Mouse (Mus musculus) hindbrain, embryonic 16.5 days (tissue): Measurements from ENCODE around the gene Gm20479. TPM values are rescaled to one million over a fixed set of nuclear protein-coding genes. Genes with fewer than 3 reads are reported as not detected.

Source experiments
- ATAC-seq: fragments of 200-750 bp; cut with Nextera tagmentation; 2 replicates; pipeline ENCODE4 v1.8.0; 2017; ENCODE audit warnings: moderate TSS enrichment, moderate library complexity
- H3K27ac ChIP-seq: fragments of 300-500 bp; sonication (generic); 2 replicates; pipeline ENCODE4 v1.5.1; 2014; ENCODE audit warnings: low read depth, mild to moderate bottlenecking, control low read depth, low read length, moderate library complexity
- H3K27me3 ChIP-seq: fragments of 300-500 bp; sonication (generic); replicated peaks from 2 replicates; pipeline ENCODE4 v1.6.1; 2014; ENCODE audit warnings: low read length; ENCODE audit not compliant: control insufficient read depth, insufficient read depth
- H3K36me3 ChIP-seq: fragments of 300-500 bp; sonication (generic); 2 replicates; pipeline ENCODE4 v1.6.1; 2014; ENCODE audit warnings: mild to moderate bottlenecking, low read length, moderate library complexity, mixed read lengths; ENCODE audit not compliant: control insufficient read depth, insufficient read depth
- H3K4me1 ChIP-seq: fragments of 300-500 bp; sonication (generic); 2 replicates; pipeline ENCODE4 v1.6.1; 2014; ENCODE audit warnings: low read depth, low read length; ENCODE audit not compliant: control insufficient read depth, insufficient read depth
- H3K4me2 ChIP-seq: fragments of 300-500 bp; sonication (generic); 2 replicates; pipeline ENCODE4 v1.6.1; 2014; ENCODE audit warnings: mild to moderate bottlenecking, low read length, control low read depth, moderate library complexity
- H3K4me3 ChIP-seq: fragments of 300-500 bp; sonication (generic); 2 replicates; pipeline ENCODE4 v1.5.1; 2014; ENCODE audit warnings: mild to moderate bottlenecking, low read length, control low read depth, moderate library complexity
- H3K9ac ChIP-seq: fragments of 300-500 bp; sonication (generic); 2 replicates; pipeline ENCODE4 v1.6.1; 2014; ENCODE audit warnings: low read depth, mild to moderate bottlenecking, control low read depth, low read length, moderate library complexity
- H3K9me3 ChIP-seq: fragments of 300-500 bp; sonication (generic); 2 replicates; pipeline ENCODE4 v1.6.1; 2014; ENCODE audit warnings: mild to moderate bottlenecking, low read length, moderate library complexity; ENCODE audit not compliant: control insufficient read depth
- WGBS: fragments of 180-500 bp; shearing (Covaris S2); extraction: QIAGEN DNeasy Blood & Tissue Kit; methylation state at CpG from one replicate; pipeline ENCODE4 v1.1.7; 2014; 5-methylcytosine and 5-hydroxymethylcytosine counted together
- polyA plus RNA-seq: library from polyadenylated mRNA; unstranded; fragments of >200 nt; fragmentation: Nextera tagmentation; extraction: Ambion mirVana; gene quantifications from 2 replicates; pipeline ENCODE4 v1.2.1, GENCODE M21; 2015

The Gm20479 gene
- not detected in 2 replicates for polyA plus RNA-seq

DNA sequence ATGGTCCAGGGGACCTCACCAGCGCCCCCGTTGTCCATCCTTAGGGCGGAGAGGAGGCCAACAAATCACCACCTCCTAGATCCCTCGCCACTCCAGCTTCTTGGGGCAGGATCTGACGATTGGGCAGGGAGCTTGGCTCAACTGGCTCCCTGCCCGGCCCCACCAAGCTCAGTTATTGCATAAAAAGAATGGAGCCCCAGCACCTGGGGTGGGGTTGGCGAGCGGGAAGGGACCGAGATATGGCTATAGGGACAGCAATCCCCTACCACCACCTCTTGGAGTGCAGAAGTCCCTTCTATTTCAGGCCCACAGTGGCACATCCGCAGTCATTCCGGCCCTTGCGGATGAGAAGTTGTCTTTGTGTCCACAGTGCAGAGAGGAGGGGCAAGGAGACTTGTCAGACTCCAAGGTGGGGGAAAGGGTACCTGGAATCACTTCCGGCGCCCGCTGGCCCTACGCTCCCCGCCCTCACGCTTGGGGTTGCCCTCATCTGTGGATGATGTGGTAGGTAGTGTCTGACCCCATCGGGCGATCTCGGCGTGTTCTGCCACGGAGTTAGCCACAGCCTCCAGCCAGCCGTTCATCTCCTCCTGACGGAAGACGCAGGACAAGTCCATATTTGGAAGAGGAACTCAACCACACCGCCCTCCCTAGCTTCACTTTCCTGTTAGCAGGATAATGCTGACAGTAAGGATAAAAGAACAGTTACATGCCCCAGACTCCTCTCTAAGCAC lies at the start of gene Gm20479:
Gene Gm20479 (minus strand): TSS at position 559 of the 734 bp plus-strand sequence.
- Histone ChIP-seq H3K4me3 (peak within 1 kb of the TSS; percentile 78), H3K27ac (no peak within 1 kb of the TSS), H3K9me3 (no peaks in the 10 kb centered on the region), H3K4me1 (peaks cover 8% of the 10 kb centered on the region), H3K36me3 (0 out of 2 replicates have a peak, but pooled peaks cover 6% of the 10 kb centered on the region), H3K9ac (peak within 1 kb of the TSS; percentile 41), H3K27me3 (peaks cover 24% of the 10 kb centered on the region), H3K4me2 (peak within 1 kb of the TSS; percentile 85)
- 6% methylated on average over 26 of the region's 27 CpGs for WGBS
- ATAC-seq = no peak

DNA sequence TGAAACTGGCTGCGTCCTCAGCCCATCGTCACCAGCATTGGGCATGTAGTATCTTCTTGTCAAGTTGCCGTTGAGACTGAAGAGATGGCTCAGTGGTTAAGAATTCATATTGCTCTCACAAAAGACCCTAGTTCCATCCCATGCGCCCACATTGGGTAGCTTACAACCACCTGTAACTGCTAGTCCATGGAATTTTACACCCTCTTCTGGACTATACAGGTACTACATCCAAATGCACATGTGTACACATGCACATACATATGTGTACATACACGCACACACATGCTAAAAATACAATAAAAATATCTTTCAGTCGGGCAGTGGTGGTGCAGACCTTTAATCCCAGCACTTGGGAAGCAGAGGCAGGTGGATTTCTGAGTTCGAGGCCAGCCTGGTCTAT lies 49.3 kb upstream of the Gm20479 start:
- Histone ChIP-seq H3K4me1 (peaks cover 3% of the 10 kb centered on the region; the same call in 1 of the 2 replicates), H3K4me2 (no peak overlapping the region), H3K27me3 (peaks cover 68% of the 10 kb centered on the region), H3K36me3 (peaks cover 4% of the 10 kb centered on the region; the same call in 1 of the 2 replicates), H3K9ac (no peak overlapping the region), H3K9me3 (no peaks in the 10 kb centered on the region; the same call in 1 of the 2 replicates), H3K4me3 (no peak overlapping the region), H3K27ac (no peak overlapping the region)
- WGBS = 87% methylated on average over 7 of the region's 7 CpGs
- ATAC-seq = no peak

DNA sequence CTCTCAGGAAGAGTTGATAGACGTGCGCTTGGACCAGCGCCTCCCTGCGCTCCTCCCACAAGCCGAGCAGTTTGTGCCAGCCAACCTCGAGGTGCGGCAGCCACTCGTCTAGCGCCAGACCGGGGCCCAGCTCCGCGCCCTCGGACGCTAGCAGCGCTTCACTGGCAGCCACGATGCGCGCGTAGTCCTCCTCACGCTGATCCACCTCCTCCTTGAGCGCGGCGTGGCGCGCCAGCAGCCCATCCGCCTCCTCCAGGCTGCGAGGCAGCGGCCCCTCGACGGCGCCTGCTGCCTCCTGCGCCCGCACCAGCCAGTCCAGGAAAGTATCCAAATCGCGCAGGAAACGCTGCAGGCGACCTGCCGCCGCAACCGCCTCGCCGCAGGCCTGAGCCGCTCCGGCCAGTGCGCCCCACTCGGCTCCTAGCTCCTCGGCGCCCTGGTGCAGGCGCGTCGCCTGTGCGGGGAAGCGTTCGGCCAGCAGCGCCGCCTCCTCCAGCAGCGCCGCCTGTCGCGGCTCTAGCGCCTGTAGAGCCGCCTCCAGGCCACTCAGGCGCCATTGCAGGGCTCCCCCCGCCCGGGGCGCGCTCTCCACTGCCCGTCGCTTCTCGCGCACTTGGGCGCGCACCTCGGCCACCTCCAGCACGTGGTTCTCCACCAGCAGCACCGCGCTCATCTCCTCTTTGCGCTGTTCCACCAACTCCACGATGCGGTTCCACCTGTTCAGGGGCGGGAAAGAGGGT lies 47.2 kb upstream of the Gm20479 start:
- Histone ChIP-seq H3K27me3 (peaks cover 59% of the 10 kb centered on the region), H3K4me2 (peak overlapping the region; percentile 16; the same call in 1 of the 2 replicates), H3K4me1 (peaks cover 3% of the 10 kb centered on the region; the same call in 1 of the 2 replicates), H3K36me3 (peaks cover 10% of the 10 kb centered on the region; the same call in 1 of the 2 replicates), H3K9ac (no peak overlapping the region), H3K4me3 (0 out of 2 replicates have a peak overlapping the region, but pooled peaks have one; percentile 3), H3K27ac (no peak overlapping the region), H3K9me3 (no peaks in the 10 kb centered on the region; the same call in 1 of the 2 replicates)
- 10% methylated on average over 81 of the region's 81 CpGs for WGBS
- ATAC-seq = 0 out of 2 replicates have a peak, but pooled peaks have one; percentile 19

DNA sequence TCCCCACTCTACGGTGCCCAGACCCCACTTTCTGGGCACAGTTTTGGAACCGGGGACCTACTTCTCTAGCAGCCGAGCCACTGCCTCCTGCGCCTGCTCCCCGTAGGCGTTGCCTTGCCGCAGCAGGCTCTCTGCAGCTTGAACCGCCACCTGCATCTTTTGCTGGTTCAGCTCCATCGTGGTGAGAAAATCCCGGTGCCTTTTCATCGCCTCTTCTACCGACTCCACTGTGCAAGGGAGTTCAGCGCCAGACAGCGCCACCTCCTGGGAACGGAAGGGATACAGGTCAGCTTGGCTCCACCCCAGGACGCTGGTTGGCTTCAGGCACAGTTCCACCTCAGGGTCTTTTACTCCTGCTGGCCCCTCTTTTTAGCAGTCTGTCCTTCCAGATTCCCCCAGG lies 45.5 kb upstream of the Gm20479 start:
- Histone ChIP-seq H3K4me3 (no peak overlapping the region), H3K4me2 (no peak overlapping the region), H3K9me3 (no peaks in the 10 kb centered on the region; the same call in 1 of the 2 replicates), H3K27me3 (peaks cover 59% of the 10 kb centered on the region), H3K36me3 (peaks cover 10% of the 10 kb centered on the region; the same call in 1 of the 2 replicates), H3K9ac (no peak overlapping the region), H3K4me1 (no peaks in the 10 kb centered on the region; the same call in 1 of the 2 replicates), H3K27ac (no peak overlapping the region)
- 13% methylated on average over 16 of the region's 16 CpGs for WGBS
- ATAC-seq = no peak

DNA sequence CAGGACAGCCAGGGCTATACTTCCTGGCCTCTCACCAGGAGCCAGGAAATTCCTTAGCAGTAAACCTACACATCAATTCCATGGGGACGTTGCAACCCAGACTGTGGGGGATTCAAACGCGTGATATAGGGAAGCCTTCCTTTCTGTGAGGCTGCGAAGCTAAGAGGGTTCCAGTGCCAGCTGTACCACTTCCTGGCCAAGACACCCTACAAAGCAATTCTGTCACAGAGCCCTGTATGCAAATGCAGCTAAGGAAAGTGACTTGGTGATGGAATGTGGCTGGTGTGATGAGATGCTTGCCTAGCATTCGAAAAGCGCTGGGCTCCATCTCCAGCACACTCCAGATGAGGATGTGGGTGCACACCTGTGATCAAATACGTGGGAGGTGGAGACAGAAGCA lies 43.3 kb upstream of the Gm20479 start:
- Histone ChIP-seq H3K4me2 (no peak overlapping the region), H3K9me3 (no peaks in the 10 kb centered on the region; the same call in 1 of the 2 replicates), H3K36me3 (peaks cover 6% of the 10 kb centered on the region; the same call in 1 of the 2 replicates), H3K27ac (no peak overlapping the region), H3K4me3 (no peak overlapping the region), H3K9ac (no peak overlapping the region), H3K27me3 (peaks cover 47% of the 10 kb centered on the region), H3K4me1 (peaks cover 4% of the 10 kb centered on the region)
- ATAC-seq = no peak
- WGBS = 80% methylated on average over 7 of the region's 7 CpGs

DNA sequence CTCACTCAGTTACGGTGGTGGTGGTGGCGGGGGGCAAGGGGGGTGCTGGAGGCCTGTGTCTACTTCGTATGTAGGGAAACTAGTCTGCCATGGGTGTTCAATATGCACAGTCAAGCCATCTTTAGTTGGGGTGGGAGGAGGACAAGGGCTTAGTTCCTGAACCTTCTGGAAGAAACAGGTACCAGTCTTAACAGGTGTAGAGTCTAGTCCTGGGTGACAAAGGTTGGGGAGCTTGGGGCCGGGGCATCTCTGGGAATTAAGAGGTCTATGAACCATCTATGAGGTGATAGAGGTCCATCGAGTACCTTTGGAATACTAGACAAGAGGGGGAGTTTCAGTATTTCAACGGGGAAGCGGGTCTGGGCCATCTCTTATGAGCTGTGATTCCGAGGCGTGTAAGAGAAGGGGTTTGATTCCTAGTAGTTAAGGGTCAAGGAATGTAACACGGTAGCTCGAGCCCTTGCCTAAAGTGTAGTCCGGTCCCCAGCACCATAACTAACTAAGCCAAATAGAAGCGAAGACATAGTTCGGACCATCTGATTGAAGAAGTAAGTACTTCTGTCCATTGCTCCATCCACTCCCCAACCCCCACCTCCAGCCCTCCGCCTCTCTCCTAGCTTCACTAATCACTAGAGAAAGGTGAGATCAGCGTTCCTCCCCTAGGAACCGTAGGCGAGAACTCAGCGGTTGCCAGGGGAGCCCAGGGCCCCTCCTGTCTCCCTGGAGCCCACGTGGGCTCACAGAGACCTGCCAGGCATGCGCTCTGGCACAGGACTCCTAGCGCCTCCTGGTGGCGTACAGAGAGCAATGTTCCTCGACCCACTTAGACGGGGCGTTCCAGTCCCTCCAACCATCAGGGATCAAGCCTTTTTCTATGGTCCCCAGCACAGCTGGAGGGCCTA lies 40.1 kb upstream of the Gm20479 start:
- Histone ChIP-seq H3K9ac (no peak overlapping the region), H3K27ac (no peak overlapping the region), H3K4me1 (peaks cover 5% of the 10 kb centered on the region), H3K36me3 (peaks cover 9% of the 10 kb centered on the region; the same call in 1 of the 2 replicates), H3K4me3 (peak overlapping the region; percentile 53; the same call in 1 of the 2 replicates), H3K4me2 (peak overlapping the region; percentile 78), H3K9me3 (no peaks in the 10 kb centered on the region), H3K27me3 (peaks cover 49% of the 10 kb centered on the region)
- peak; percentile 34 for ATAC-seq
- WGBS = 19% methylated on average over 26 of the region's 26 CpGs

DNA sequence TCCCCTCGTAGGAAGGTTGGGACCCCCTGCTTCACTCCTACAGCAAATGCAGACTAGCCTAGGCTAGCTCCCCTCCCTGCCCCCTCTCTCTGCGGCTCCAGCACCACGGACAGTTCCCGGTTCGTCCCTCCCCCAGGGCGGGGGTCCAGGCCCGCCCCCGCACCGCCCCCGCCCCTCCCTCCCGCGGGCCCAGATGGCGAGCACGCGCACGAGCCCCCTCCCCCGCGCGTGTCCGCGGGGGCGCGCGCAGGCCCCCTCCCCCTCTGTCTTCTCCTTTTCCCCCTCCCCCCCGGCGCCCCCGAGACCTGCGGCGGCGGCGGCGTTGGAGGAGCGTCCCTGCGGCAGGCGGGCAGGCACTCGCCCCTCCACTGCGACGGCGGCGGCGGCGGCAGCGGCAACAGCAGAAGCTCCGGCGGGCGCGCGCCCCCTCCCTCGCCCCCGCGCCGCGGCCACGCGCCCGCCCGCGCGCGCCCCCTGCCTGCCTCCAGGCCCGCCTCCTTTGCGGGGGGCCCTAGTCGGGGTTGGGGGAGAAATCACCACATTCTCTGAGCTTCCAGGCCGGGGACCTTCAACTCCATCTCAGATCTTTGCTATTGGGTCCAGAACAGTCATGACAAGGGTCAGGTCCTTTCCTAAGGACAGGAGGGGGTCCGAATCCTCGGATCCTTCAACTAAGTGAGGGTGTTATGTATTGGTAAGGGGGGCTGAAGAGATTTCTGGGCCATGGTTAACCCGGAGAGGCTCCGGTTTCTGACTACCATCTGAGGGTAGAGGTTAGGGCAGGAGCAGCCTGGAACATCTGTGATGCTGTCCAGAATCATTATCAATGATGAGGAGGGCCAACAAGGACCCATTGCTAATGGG lies 39.2 kb upstream of the Gm20479 start:
- Histone ChIP-seq H3K27me3 (peaks cover 50% of the 10 kb centered on the region), H3K36me3 (peaks cover 9% of the 10 kb centered on the region), H3K4me1 (peaks cover 5% of the 10 kb centered on the region), H3K4me3 (peak overlapping the region; percentile 53), H3K9me3 (no peaks in the 10 kb centered on the region), H3K27ac (no peak overlapping the region), H3K9ac (peak overlapping the region; percentile 61), H3K4me2 (peak overlapping the region; percentile 78)
- ATAC-seq = peak; percentile 46
- WGBS = 3% methylated on average over 33 of the region's 68 CpGs
